Mouse (Mus musculus) C2C12 (cell line): Measurements from ENCODE around the gene Rabac1. TPM values are rescaled to one million over a fixed set of nuclear protein-coding genes. Genes with fewer than 3 reads are reported as not detected.
A peak's percentile ranks its signal among the peaks of the same experiment; 100 is the strongest.

ENCODE experiments used
- H3K27me3 ChIP-seq: one replicate; pipeline ENCODE4 v1.6.1; 2011; ENCODE audit not compliant: control insufficient read depth, insufficient read depth, insufficient read length
- H3K36me3 ChIP-seq: one replicate; pipeline ENCODE4 v1.6.1; 2011; ENCODE audit not compliant: control insufficient read depth, insufficient read depth
- H3K4me3 ChIP-seq: one replicate; pipeline ENCODE4 v1.5.1; 2011; ENCODE audit warnings: mild to moderate bottlenecking, control low read depth; ENCODE audit not compliant: poor library complexity, insufficient read depth, severe bottlenecking
- H3K79me2 ChIP-seq: one replicate; pipeline ENCODE4 v1.6.1; 2011; ENCODE audit not compliant: control insufficient read depth, insufficient read depth
- H3K79me3 ChIP-seq: one replicate; pipeline ENCODE4 v1.6.1; 2011; ENCODE audit warnings: low read depth, control low read depth
- H3ac ChIP-seq: one replicate; pipeline ENCODE3; 2011; ENCODE audit warnings: low read depth; ENCODE audit not compliant: control insufficient read depth, insufficient read length
- CEBPB ChIP-seq: IDR thresholded peaks from one replicate; pipeline ENCODE4 v1.6.1; 2011; ENCODE audit warnings: low read depth, mild to moderate bottlenecking, control low read depth, moderate library complexity
- CTCF ChIP-seq: IDR thresholded peaks from one replicate; pipeline ENCODE4 v1.5.1; 2011; ENCODE audit not compliant: control insufficient read depth, insufficient read depth, insufficient read length
- FOSL1 ChIP-seq: IDR thresholded peaks from one replicate; pipeline ENCODE4 v1.8.0; 2011; ENCODE audit warnings: mild to moderate bottlenecking, low read length; ENCODE audit not compliant: poor library complexity, insufficient read depth, severe bottlenecking
- MAX ChIP-seq: IDR thresholded peaks from one replicate; pipeline ENCODE4 v1.6.1; 2011; ENCODE audit warnings: mild to moderate bottlenecking, control low read depth
- MYOD1 ChIP-seq: IDR thresholded peaks from one replicate; pipeline ENCODE4 v1.6.1; 2011; ENCODE audit warnings: low read depth; ENCODE audit not compliant: control insufficient read depth, insufficient read length
- MYOG ChIP-seq: IDR thresholded peaks from one replicate; pipeline ENCODE4 v1.6.1; 2011; ENCODE audit not compliant: control insufficient read depth, insufficient read length; ENCODE audit errors: extremely low read depth
- USF1 ChIP-seq: IDR thresholded peaks from one replicate; pipeline ENCODE4 v1.6.1; 2011; ENCODE audit warnings: low read depth, mild to moderate bottlenecking, control low read depth, moderate library complexity
- long read RNA-seq, 2 experiments: library from polyadenylated mRNA; unstranded; transcript quantifications; one replicate each; pipeline ENCODE4 v2.0.0; 2019 to 2020
- polyA plus RNA-seq: library from polyadenylated mRNA; unstranded; fragments of >200 nt; fragmentation: generic; extraction: Trizol; gene quantifications from one replicate; pipeline ENCODE4 v1.2.1, GENCODE M21; 2012; ENCODE audit warnings: missing spikeins

The Rabac1 gene
- polyA plus RNA-seq = 208 TPM
- long read RNA-seq, experiment 1, transcript Rabac1-203 (4 exons, 986 nt) = minor isoform, 8 of 154 reads
- long read RNA-seq, experiment 1, transcript Rabac1-204 (3 exons, 583 nt) = minor isoform, 6 of 154 reads
- long read RNA-seq, experiment 1, transcript Rabac1-201 (5 exons, 899 nt) = major isoform, 129 of 154 reads
- long read RNA-seq, experiment 1, partial matches to known transcripts = 2 of 154 reads
- long read RNA-seq, experiment 1, other reads (novel, unspliced or antisense) = 8 of 154 reads
- long read RNA-seq, experiment 2, transcript Rabac1-201 (5 exons, 899 nt) = major isoform, 17 of 22 reads
- long read RNA-seq, experiment 2, partial matches to known transcripts = 0 of 22 reads
- long read RNA-seq, experiment 2, other reads (novel, unspliced or antisense) = 5 of 22 reads

DNA sequence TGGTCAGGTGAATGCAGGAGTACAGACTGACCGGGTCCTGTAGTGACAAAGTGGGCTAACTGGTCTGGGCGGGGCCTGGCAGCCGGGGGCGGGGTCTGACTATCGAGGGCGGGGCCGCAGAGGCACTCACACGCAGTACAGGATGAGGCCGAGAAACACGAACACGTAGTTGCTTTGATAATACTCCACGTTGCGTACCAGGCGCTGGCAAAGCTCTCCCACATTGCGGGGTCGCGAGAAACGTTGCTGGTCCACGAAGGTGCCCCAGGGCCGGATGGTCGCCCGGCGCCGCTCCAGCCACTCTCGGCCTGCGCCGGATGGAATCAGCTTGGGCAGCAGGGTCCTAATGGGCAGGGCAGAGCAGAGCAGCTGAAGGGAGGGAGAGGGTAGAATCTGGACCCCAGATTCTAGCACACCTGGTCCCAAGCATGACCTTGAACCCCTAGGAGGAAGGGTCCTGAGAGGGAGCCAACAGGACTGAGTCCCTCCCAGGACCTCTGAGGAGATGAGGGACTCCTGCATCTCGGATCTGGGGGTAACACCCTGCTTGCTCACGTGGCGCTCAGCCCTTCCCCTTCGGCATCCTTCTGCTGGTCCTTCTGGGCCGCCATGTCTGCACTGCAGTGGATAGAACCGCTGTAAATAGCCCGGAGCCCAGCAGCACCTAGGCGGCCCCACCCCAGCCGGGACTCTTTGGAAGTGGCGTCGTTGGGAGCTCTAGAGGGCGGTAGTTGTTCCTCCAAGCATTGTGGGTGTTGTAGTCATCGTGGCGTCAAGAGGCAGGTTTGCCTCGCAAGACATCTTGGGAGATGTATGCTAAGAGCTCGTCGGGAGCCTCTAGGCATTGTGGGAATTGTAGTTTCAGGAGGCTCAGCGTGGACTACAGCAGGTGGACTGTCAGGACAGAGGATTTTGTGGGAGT lies at the start of gene Rabac1:
Gene Rabac1 (minus strand): TSS at position 783 of the 922 bp plus-strand sequence.
- H3K27me3 ChIP-seq = no peaks in the 10 kb centered on the region
- H3K79me3 ChIP-seq = no peaks in the 10 kb centered on the region
- peak within 1 kb of the TSS; percentile 55 for H3K4me3 ChIP-seq
- peaks cover 3% of the 10 kb centered on the region for H3K36me3 ChIP-seq
- no peaks in the 10 kb centered on the region for H3K79me2 ChIP-seq
- peak within 1 kb of the TSS; percentile 87 for H3ac ChIP-seq
- TF ChIP-seq USF1 (no peak), CTCF (peak; percentile 27)

DNA sequence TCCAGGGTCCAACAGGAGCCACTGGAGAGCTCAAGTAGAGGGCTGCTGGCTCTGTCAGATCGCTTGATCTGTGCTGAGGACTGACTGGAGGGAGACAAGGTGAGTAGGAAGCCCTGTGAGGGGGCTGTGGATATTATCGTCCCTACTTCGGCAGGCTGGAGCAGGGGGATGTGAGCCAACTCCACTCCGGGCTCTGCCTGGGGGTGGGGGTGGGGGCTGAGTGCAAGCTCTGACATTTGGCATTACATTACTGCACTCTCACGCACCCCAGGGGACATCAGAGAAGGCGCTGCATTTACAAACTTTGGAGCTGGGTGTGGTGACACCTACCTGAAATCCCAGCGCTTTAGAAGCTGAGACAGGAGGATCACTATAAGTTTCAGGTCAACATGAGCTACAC lies 39.0 kb upstream of the Rabac1 start:
- TF ChIP-seq USF1 = no peak
- TF ChIP-seq MYOD1 = no peak
- no peak for TF ChIP-seq MAX
- TF ChIP-seq FOSL1 = no peak
- no peak for TF ChIP-seq CTCF
- TF ChIP-seq MYOG = no peak
- TF ChIP-seq CEBPB = no peak
- H3K27me3 ChIP-seq = peaks cover 12% of the 10 kb centered on the region
- no peak overlapping the region for H3ac ChIP-seq
- no peaks in the 10 kb centered on the region for H3K79me3 ChIP-seq
- H3K79me2 ChIP-seq = no peaks in the 10 kb centered on the region
- H3K36me3 ChIP-seq = no peaks in the 10 kb centered on the region
- no peak overlapping the region for H3K4me3 ChIP-seq

DNA sequence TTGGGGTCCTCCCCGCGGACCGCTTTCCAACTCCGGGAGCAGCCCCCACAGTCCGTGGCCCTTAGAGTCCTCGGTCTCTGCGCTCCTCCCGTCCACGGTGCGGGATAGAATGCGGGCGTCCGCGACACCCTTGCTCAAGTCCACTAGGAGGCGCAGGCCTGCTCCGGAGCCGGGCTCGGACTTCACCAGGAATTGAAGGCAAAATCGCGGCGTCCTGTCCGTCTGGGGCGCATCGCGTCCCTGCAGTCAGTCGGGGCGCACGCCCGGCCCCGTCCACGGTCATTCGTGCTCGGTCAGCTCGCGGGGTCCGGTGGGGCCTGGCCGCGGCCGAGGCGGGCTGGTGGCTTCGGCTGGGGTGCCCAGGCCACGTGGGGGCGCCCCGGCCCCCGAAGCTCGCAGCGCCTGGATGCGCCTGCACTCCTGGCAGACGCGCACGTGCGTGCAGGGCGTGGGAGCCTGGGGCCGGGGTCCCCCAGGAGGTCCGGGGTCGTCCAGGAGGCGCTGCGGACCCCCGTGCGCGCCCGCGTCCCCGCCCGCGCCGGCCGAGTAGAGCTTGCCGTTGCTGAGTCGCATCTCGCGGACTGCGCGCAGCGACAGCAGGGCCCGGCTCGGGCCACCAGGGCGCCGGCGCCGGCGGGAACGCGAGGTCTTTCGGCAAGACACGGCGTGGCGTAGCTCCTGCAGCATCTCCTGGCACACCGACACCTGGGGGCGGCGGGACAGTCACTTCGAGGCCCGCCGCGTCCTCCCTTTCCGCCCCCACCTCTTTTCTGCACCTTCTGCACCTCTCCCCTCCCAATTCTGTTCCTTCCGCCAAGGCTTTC lies 37.7 kb upstream of the Rabac1 start:
- H3K79me2 ChIP-seq = no peaks in the 10 kb centered on the region
- no peaks in the 10 kb centered on the region for H3K79me3 ChIP-seq
- TF ChIP-seq CTCF (peak; percentile 3), CEBPB (no peak)
- H3K27me3 ChIP-seq = peaks cover 25% of the 10 kb centered on the region
- H3K36me3 ChIP-seq = no peaks in the 10 kb centered on the region
- no peak overlapping the region for H3K4me3 ChIP-seq
- no peak overlapping the region for H3ac ChIP-seq

DNA sequence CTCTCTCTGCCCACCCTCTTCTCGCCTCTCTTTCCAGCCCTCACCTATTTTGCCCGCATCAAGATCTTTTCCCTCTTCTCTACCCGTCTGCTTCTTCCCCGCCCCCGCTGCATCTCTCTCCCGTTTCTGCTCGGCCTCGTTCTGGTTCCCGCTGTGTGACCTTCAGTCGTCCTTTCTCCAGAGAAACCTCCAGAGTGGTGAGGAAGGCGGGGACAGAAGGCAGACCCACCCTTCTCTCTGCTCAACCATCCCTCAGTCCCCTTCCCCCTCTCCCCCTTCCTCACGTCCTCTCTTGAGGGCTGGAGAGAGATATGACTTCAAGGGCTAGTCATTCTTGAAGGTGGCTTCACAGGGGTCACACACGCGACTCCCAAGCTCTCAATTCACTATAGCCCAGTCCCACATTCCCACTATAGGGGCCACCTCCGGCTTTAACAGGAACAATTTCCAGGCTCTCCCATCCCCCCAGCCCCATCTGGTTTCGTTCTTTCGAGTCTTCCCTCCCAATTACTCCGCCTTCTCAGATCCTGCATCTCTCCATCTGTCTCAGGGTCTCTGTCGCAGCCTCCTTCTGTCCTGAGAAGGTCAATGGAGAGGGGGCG lies 36.6 kb upstream of the Rabac1 start:
- Histone ChIP-seq H3K36me3 (no peaks in the 10 kb centered on the region), H3K4me3 (no peak overlapping the region), H3K27me3 (peaks cover 33% of the 10 kb centered on the region), H3ac (no peak overlapping the region), H3K79me2 (no peaks in the 10 kb centered on the region), H3K79me3 (no peaks in the 10 kb centered on the region)
- TF ChIP-seq MYOG (no peak), MYOD1 (no peak), CEBPB (no peak), MAX (no peak), USF1 (no peak), FOSL1 (no peak), CTCF (no peak)

DNA sequence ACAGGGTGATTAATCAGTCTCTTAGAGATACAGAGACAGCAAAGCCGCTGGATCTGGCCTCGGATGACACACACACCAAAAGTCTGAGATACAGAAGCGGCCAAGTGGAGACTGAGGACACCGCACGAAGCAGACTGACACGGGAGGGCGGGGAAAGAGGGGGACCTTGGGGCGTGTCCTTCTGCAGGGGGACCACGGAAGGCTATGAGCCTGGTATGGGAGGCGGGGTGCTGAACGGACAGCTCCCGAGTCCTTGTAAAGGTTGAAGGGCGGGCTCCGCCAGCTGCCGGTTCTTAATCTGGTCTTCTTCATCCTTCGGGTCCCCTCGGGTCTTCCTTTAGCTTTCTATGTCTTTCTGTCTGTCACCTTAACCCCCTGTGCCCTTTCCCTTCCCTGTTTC lies 36.1 kb upstream of the Rabac1 start:
- H3K36me3 ChIP-seq = no peaks in the 10 kb centered on the region
- H3K27me3 ChIP-seq = peaks cover 38% of the 10 kb centered on the region
- TF ChIP-seq MYOG (no peak), FOSL1 (no peak), CEBPB (no peak)
- H3ac ChIP-seq = no peak overlapping the region
- H3K79me3 ChIP-seq = no peaks in the 10 kb centered on the region
- no peaks in the 10 kb centered on the region for H3K79me2 ChIP-seq
- H3K4me3 ChIP-seq = no peak overlapping the region
